Mouse (Mus musculus) R1 (cell line): ENCODE data around the gene Rbfox2.

Experiments
- DNase-seq: peaks from one replicate; pipeline ENCODE4 v3.0.0-alpha.2; 2018; ENCODE audit warnings: low read depth, low spot score

The Rbfox2 gene

GRCm38 (mm10) chr15:77150000-77150399 lies 156.8 kb downstream of the Rbfox2 start:
- no peak for DNase-seq

- no peak for DNase-seq
Measured at GRCm38 (mm10) chr15:77149551-77149950, 157.3 kb downstream of the Rbfox2 start.

- DNase-seq = no peak
Measured at GRCm38 (mm10) chr15:77146942-77147341, 159.9 kb downstream of the Rbfox2 start.

- no peak for DNase-seq
Measured at GRCm38 (mm10) chr15:77144960-77145359, 161.8 kb downstream of the Rbfox2 start.

- DNase-seq = no peak
Measured at GRCm38 (mm10) chr15:77142787-77143186, 164.0 kb downstream of the Rbfox2 start.

GRCm38 (mm10) chr15:77142352-77142751 lies 164.5 kb downstream of the Rbfox2 start:
- DNase-seq = no peak

- DNase-seq = no peak
Measured at GRCm38 (mm10) chr15:77141711-77142110, 165.1 kb downstream of the Rbfox2 start.

GRCm38 (mm10) chr15:77138282-77138681 lies 168.5 kb downstream of the Rbfox2 start:
- no peak for DNase-seq

- no peak for DNase-seq
Measured at GRCm38 (mm10) chr15:77134483-77134882, 172.3 kb downstream of the Rbfox2 start.

- no peak for DNase-seq
Measured at GRCm38 (mm10) chr15:77129154-77129553, 177.7 kb downstream of the Rbfox2 start.

- DNase-seq = no peak
Measured at GRCm38 (mm10) chr15:77127737-77128136, 179.1 kb downstream of the Rbfox2 start.

- no peak for DNase-seq
Measured at GRCm38 (mm10) chr15:77126674-77127073, 180.1 kb downstream of the Rbfox2 start.

- no peak for DNase-seq
Measured at GRCm38 (mm10) chr15:77124372-77125117, 182.3 kb downstream of the Rbfox2 start.

- DNase-seq = no peak
Measured at GRCm38 (mm10) chr15:77122824-77123223, 184.0 kb downstream of the Rbfox2 start.

- no peak for DNase-seq
Measured at GRCm38 (mm10) chr15:77122208-77122607, 184.6 kb downstream of the Rbfox2 start.

GRCm38 (mm10) chr15:77119666-77120065 lies 187.1 kb downstream of the Rbfox2 start:
- peak; percentile 74 for DNase-seq

GRCm38 (mm10) chr15:77117209-77117608 lies 189.6 kb downstream of the Rbfox2 start:
- DNase-seq = no peak

GRCm38 (mm10) chr15:77116139-77116722 lies 190.6 kb downstream of the Rbfox2 start:
- no peak for DNase-seq

- DNase-seq = peak; percentile 30
Measured at GRCm38 (mm10) chr15:77115456-77115855, 191.3 kb downstream of the Rbfox2 start.

GRCm38 (mm10) chr15:77113591-77113990 lies 193.2 kb downstream of the Rbfox2 start:
- DNase-seq = peak; percentile 57

- no peak for DNase-seq
Measured at GRCm38 (mm10) chr15:77112378-77112777, 194.4 kb downstream of the Rbfox2 start.

GRCm38 (mm10) chr15:77111924-77112323 lies 194.9 kb downstream of the Rbfox2 start:
- no peak for DNase-seq

- DNase-seq = no peak
Measured at GRCm38 (mm10) chr15:77110452-77110851, 196.4 kb downstream of the Rbfox2 start.
